Mouse (Mus musculus) embryonic facial prominence, embryonic 12.5 days (tissue): Measurements from ENCODE around the gene Pnmal2. TPM values are rescaled to one million over a fixed set of nuclear protein-coding genes. Genes with fewer than 3 reads are reported as not detected.
A peak's percentile ranks its signal among the peaks of the same experiment; 100 is the strongest.

Source experiments
- ATAC-seq: fragments of 200-750 bp; cut with Nextera tagmentation; 2 replicates; pipeline ENCODE4 v1.8.0; 2017; ENCODE audit not compliant: insufficient number of reproducible peaks, insufficient read depth, low FRiP score, low TSS enrichment
- H3K27ac ChIP-seq: fragments of 300-500 bp; sonication (generic); 2 replicates; pipeline ENCODE4 v1.5.1; 2016; ENCODE audit warnings: mild to moderate bottlenecking
- H3K27me3 ChIP-seq: fragments of 300-500 bp; sonication (generic); 2 replicates; pipeline ENCODE4 v1.6.1; 2016; ENCODE audit warnings: mild to moderate bottlenecking, moderate library complexity
- H3K36me3 ChIP-seq: fragments of 300-500 bp; sonication (generic); 2 replicates; pipeline ENCODE4 v1.6.1; 2016; ENCODE audit warnings: mild to moderate bottlenecking
- H3K4me1 ChIP-seq: fragments of 300-500 bp; sonication (generic); 2 replicates; pipeline ENCODE4 v1.6.1; 2016
- H3K4me2 ChIP-seq: fragments of 300-500 bp; sonication (generic); replicated peaks from 2 replicates; pipeline ENCODE4 v1.6.1; 2016; ENCODE audit warnings: mild to moderate bottlenecking, moderate library complexity
- H3K4me3 ChIP-seq: fragments of 300-500 bp; sonication (generic); 2 replicates; pipeline ENCODE4 v1.5.1; 2016; ENCODE audit warnings: mild to moderate bottlenecking
- H3K9ac ChIP-seq: fragments of 300-500 bp; sonication (generic); 2 replicates; pipeline ENCODE4 v1.6.1; 2016; ENCODE audit warnings: mild to moderate bottlenecking, moderate library complexity
- H3K9me3 ChIP-seq: fragments of 300-500 bp; sonication (generic); 2 replicates; pipeline ENCODE4 v1.6.1; 2016; ENCODE audit warnings: mild to moderate bottlenecking, moderate library complexity
- WGBS: fragments of 180-500 bp; shearing (Covaris S2); methylation state at CpG from one replicate; pipeline ENCODE4 v1.1.7; 2016; 5-methylcytosine and 5-hydroxymethylcytosine counted together
- polyA plus RNA-seq: library from polyadenylated mRNA; unstranded; fragments of >200 nt; fragmentation: Nextera tagmentation; extraction: Ambion mirVana; gene quantifications from 2 replicates; pipeline ENCODE4 v1.2.1, GENCODE M21; 2016

Gene Pnmal2
- polyA plus RNA-seq, 1 experiment from 2014 or later: 16.6 TPM

- 83% methylated on average over 3 of the region's 3 CpGs for WGBS
- H3K36me3 ChIP-seq: no peaks in the 10 kb centered on the region
- no peak overlapping the region for H3K4me2 ChIP-seq
- H3K9me3 ChIP-seq: no peaks in the 10 kb centered on the region
- no peak overlapping the region for H3K27ac ChIP-seq
- no peak overlapping the region for H3K9ac ChIP-seq
- no peaks in the 10 kb centered on the region for H3K27me3 ChIP-seq
- no peaks in the 10 kb centered on the region for H3K4me1 ChIP-seq
- H3K4me3 ChIP-seq: no peak overlapping the region
- no peak for ATAC-seq
These were observed 26.7 kb downstream of the Pnmal2 start for GRCm38 (mm10) chr7:16971160-16971559.

GRCm38 (mm10) chr7:16974018-16974417 lies 29.5 kb downstream of the Pnmal2 start:
- ATAC-seq: no peak
- H3K9ac ChIP-seq: no peak overlapping the region

DNA sequence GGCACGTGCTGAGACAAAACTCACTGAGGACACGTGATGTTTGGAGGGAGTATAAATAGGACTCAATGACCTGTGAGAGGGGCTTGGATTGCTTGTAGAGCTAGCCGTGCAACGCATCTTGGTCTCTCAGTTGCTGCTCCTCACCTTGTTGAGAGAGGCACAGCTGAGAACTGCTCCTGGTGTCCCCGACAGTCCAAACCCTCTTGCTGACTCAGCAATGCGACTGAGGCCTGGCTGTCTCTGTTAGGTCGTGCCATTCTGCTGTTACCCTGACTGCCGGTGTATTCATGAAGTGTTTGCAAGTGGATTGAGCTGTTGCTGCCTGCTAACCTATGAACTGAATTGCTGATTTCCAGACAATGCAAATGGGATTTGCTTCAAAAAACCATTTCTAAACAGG lies 31.8 kb downstream of the Pnmal2 start:
- no peak for ATAC-seq
- 64% methylated on average over 8 of the region's 8 CpGs for WGBS

More at GRCm38 (mm10) chr7:16974018-16974417, 29.5 kb downstream of the Pnmal2 start:
- H3K4me1 ChIP-seq: no peaks in the 10 kb centered on the region
- H3K27me3 ChIP-seq: no peaks in the 10 kb centered on the region
- H3K4me2 ChIP-seq: no peak overlapping the region
- no peak overlapping the region for H3K4me3 ChIP-seq
- no peak overlapping the region for H3K27ac ChIP-seq
- no peaks in the 10 kb centered on the region for H3K36me3 ChIP-seq
- 70% methylated on average over 6 of the region's 6 CpGs for WGBS
- H3K9me3 ChIP-seq: no peaks in the 10 kb centered on the region

DNA sequence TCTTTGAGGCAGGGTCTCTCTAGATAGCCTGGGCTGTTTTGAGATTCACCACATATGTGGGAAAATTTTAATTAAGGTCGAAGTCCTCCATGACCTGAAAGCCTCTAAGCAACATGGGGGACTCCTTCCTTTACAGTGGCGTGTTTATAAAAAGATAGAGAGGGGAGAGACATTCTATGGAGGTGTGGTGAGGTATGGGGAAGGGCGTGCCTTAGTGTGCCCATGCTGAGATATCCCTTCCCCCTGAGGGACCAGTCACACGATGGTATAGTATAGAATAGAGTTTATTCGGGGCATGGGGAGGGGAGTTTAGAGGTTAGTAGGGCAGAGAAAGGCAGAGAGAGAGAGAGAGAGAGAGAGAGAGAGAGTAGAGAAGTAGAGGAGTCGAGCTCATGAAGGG lies 33.7 kb downstream of the Pnmal2 start:
- no peaks in the 10 kb centered on the region for H3K36me3 ChIP-seq
- H3K27me3 ChIP-seq: no peaks in the 10 kb centered on the region
- no peak overlapping the region for H3K4me3 ChIP-seq
- no peaks in the 10 kb centered on the region for H3K9me3 ChIP-seq
- no peak overlapping the region for H3K27ac ChIP-seq
- ATAC-seq: no peak
- H3K4me2 ChIP-seq: no peak overlapping the region
- no peak overlapping the region for H3K9ac ChIP-seq
- H3K4me1 ChIP-seq: peaks cover 18% of the 10 kb centered on the region
- WGBS: 69% methylated on average over 6 of the region's 6 CpGs

More for the DNA sequence above, 31.8 kb downstream of the Pnmal2 start:
- H3K9ac ChIP-seq: no peak overlapping the region
- no peak overlapping the region for H3K27ac ChIP-seq
- no peaks in the 10 kb centered on the region for H3K36me3 ChIP-seq
- no peak overlapping the region for H3K4me2 ChIP-seq
- H3K9me3 ChIP-seq: no peaks in the 10 kb centered on the region
- no peaks in the 10 kb centered on the region for H3K27me3 ChIP-seq
- H3K4me1 ChIP-seq: peaks cover 10% of the 10 kb centered on the region
- no peak overlapping the region for H3K4me3 ChIP-seq

DNA sequence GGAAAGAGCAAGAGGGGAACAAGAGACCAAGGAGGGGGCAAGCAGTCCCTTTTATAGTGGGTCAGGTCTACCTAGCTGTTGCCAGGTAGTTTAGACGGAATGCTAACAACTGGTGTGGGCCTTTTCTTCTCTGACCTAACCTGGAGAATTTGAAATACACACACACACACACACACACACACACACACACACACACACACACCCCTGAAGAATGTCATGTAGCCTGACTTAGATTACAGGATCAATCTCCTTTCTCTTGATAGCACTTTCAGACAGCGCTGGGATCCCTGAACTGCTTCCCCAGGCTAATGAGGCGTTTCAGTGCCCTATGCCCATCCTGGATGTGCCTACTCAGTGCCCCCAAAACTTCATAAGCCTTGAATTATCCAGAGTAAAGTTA lies 34.1 kb downstream of the Pnmal2 start:
- Histone ChIP-seq H3K4me2 (no peak overlapping the region), H3K9me3 (no peaks in the 10 kb centered on the region), H3K4me3 (no peak overlapping the region), H3K9ac (no peak overlapping the region), H3K27ac (no peak overlapping the region), H3K4me1 (peaks cover 20% of the 10 kb centered on the region), H3K36me3 (no peaks in the 10 kb centered on the region), H3K27me3 (no peaks in the 10 kb centered on the region)
- WGBS: 92% methylated on average over 3 of the region's 3 CpGs
- no peak for ATAC-seq

DNA sequence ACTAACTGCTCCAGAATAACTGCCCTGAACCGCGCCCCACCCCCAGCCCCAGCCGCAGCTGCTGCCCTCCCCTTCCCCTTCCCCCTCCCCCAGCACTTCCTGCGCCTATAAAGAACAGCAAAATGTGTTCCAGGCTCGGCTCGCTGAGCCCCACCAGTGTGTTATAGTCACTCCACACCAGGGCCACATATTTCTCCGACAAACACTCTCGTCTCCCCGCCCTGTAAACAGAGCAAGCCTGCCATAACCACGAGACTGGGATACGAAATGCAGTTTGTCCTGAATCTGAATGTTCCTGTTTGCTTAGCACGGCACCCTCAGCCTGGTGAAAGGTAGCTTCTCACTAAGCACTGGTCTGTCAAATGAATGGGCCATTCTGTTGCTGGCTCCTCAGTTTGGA lies 35.9 kb downstream of the Pnmal2 start:
- no peak overlapping the region for H3K9ac ChIP-seq
- no peak for ATAC-seq
- 2% methylated on average over 12 of the region's 12 CpGs for WGBS

DNA sequence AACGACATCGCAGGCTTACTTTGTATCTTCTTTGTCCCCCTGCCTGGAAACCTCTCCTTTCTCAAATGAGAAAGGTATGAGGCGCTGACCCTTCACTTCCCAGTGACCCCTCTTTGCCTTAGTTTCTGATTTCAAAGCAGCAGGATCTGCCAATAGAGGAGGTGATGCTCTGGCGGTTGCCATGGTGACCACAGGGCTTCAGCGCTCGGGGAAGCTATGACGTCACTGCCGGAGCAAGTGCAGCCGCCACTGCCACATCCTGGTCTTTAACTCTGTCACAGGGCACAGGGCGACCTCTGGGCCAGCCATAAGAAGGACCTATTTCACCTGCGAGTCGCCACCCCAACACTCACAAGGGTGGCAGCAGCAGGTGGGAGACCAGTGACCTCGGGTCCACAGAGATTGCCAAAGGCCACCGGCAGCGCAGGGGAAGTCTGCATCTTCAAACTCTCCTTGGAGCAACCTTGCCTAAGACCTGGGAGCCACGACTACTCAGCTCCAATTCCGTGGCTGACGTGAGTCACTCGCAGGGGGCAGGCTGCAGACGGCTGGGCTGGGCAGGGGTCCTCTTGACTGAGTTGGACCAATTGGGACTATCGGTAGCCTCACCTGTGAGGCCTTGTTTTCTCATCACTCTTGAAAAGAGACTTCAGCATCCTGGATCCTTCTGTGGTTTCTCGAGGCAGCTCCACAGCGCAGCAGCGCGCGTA lies 38.5 kb downstream of the Pnmal2 start, which contains the start of gene Gm42372:
Gene Gm42372, plus strand, starts transcription at position 228 of the 710 bp plus-strand sequence.
- Histone ChIP-seq H3K4me3 (peak within 1 kb of the TSS; percentile 28), H3K4me1 (peaks cover 37% of the 10 kb centered on the region), H3K27ac (0 out of 2 replicates have a peak within 1 kb of the TSS, but pooled peaks have one; percentile 3), H3K36me3 (no peaks in the 10 kb centered on the region), H3K9ac (no peak within 1 kb of the TSS), H3K9me3 (no peaks in the 10 kb centered on the region), H3K4me2 (peak within 1 kb of the TSS; percentile 47), H3K27me3 (no peaks in the 10 kb centered on the region)
- WGBS: 16% methylated on average over 26 of the region's 26 CpGs
- ATAC-seq: no peak

More for the DNA sequence above, 35.9 kb downstream of the Pnmal2 start:
- H3K4me3 ChIP-seq: peak overlapping the region; percentile 18
- peaks cover 20% of the 10 kb centered on the region for H3K4me1 ChIP-seq
- H3K4me2 ChIP-seq: peak overlapping the region; percentile 45
- H3K27me3 ChIP-seq: no peaks in the 10 kb centered on the region
- H3K36me3 ChIP-seq: no peaks in the 10 kb centered on the region
- H3K27ac ChIP-seq: peak overlapping the region; percentile 80; the same call in 1 of the 2 replicates
- no peaks in the 10 kb centered on the region for H3K9me3 ChIP-seq

DNA sequence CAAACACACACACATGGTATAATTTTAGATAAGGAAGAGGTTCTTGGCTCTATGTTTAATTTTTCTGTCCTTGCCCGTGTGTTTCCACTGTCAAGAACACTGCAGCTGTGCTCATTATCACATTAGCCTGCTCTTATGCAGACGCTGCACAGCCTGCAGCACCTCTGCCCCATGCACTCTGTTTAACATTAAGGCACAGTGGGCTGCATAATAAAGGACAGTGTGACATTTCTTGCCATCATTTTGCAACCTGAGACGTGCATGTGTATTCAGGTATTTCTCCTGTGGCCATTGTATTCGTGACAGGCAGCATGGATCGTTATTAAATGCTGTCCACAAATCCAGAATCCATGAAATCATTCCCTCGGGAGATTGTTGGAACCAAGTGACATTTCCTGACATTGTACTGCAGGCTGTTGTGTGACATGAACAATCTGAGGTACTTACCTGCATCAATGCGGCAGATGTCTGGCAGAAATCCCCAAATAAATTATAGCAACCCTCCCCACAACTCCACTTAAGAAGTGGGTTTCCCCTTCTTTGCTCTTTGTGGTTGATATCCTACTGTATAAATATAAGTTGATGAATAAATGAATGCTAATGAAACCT lies 43.2 kb downstream of the Pnmal2 start:
- no peak for ATAC-seq
- no peaks in the 10 kb centered on the region for H3K36me3 ChIP-seq
- H3K4me2 ChIP-seq: no peak overlapping the region
- H3K9ac ChIP-seq: no peak overlapping the region; the same call in 1 of the 2 replicates
- H3K27me3 ChIP-seq: no peaks in the 10 kb centered on the region
- peaks cover 51% of the 10 kb centered on the region for H3K4me1 ChIP-seq
- H3K9me3 ChIP-seq: no peaks in the 10 kb centered on the region
- peak overlapping the region; percentile 67 for H3K27ac ChIP-seq
- no peak overlapping the region for H3K4me3 ChIP-seq
- 31% methylated on average over 7 of the region's 7 CpGs for WGBS

- Histone ChIP-seq H3K27ac (peak overlapping the region; percentile 67; the same call in 1 of the 2 replicates), H3K4me2 (no peak overlapping the region), H3K9me3 (no peaks in the 10 kb centered on the region), H3K27me3 (no peaks in the 10 kb centered on the region), H3K4me3 (no peak overlapping the region), H3K9ac (no peak overlapping the region), H3K36me3 (no peaks in the 10 kb centered on the region), H3K4me1 (peaks cover 48% of the 10 kb centered on the region)
- no peak for ATAC-seq
- 28% methylated on average over 3 of the region's 3 CpGs for WGBS
These were observed 43.9 kb downstream of the Pnmal2 start for GRCm38 (mm10) chr7:16988405-16988804.

DNA sequence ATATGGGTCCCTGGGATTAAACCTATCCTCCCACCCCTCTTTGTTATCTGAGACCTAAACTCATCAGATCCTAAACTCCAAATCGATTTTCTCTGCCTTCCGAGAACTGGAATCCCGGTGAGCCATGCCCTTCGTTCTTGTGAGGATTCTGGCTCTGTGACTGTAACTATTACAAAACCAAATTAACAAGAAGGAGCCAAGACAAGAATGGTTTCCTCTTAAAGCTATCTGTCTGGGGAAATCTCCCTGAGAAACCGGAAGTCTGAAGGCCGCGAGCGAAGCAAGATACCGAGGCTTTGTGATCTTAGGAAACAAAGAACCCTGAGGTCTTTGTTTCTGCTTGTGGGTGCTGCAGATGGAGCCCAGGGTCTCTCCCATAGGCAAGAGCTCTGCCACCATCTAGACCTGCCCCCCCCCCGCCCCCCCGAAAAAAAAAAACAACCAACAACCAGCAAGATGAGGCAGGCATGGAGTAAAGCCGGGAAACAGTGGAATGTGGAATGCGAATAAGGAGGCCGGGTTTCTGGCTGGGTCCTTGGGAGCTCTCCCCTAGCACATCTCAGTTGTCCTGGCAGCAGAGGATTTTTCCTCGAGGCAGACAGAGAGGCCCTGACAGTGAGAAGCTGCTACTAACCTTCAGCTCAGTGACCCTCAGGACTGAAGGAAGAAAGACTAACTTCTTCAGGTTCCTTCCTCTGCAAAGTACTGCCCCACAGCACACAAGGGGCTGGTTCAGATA lies 45.7 kb downstream of the Pnmal2 start:
- peaks cover 55% of the 10 kb centered on the region for H3K4me1 ChIP-seq

GRCm38 (mm10) chr7:16991681-16992450 lies 47.4 kb downstream of the Pnmal2 start:
- H3K27ac ChIP-seq: peak overlapping the region; percentile 91
- peak overlapping the region; percentile 29 for H3K4me2 ChIP-seq
- 49% methylated on average over 18 of the region's 18 CpGs for WGBS
- H3K4me3 ChIP-seq: no peak overlapping the region
- H3K9ac ChIP-seq: peak overlapping the region; percentile 35; the same call in 1 of the 2 replicates
- H3K36me3 ChIP-seq: 0 out of 2 replicates have a peak, but pooled peaks cover 9% of the 10 kb centered on the region
- H3K4me1 ChIP-seq: peaks cover 64% of the 10 kb centered on the region
- ATAC-seq: peak; percentile 68
- H3K9me3 ChIP-seq: no peaks in the 10 kb centered on the region
- H3K27me3 ChIP-seq: no peaks in the 10 kb centered on the region

More for the DNA sequence above, 45.7 kb downstream of the Pnmal2 start:
- H3K9ac ChIP-seq: no peak overlapping the region
- WGBS: 26% methylated on average over 15 of the region's 15 CpGs
- no peak overlapping the region; the same call in 1 of the 2 replicates for H3K4me2 ChIP-seq
- H3K27ac ChIP-seq: peak overlapping the region; percentile 91
- H3K4me3 ChIP-seq: no peak overlapping the region
- no peaks in the 10 kb centered on the region for H3K36me3 ChIP-seq
- no peaks in the 10 kb centered on the region for H3K27me3 ChIP-seq
- ATAC-seq: no peak
- H3K9me3 ChIP-seq: no peaks in the 10 kb centered on the region
